Mouse (Mus musculus): ENCODE measurements around the gene Farsb.

DNA sequence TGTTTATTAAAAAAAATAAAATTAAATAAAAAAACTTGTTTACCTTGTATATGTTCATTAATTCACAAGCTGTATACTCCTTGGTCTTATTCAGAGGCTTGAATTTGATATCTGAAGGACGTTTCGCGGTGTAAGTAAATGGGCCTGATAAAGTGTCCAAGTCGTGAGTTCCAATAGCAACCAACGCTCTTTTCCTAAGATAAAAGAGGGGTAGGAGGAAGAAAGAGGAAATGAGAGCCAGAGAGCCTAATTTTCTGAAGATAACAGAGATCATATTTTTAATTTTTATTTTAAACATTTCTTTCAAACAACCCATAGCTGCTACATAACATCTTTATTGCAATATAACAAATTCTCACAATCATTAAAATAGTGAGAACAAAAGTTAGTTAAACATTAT lies 16.3 kb downstream of the Farsb start:
- TF ChIP-seq CTCF (IDR thresholded peaks at IDR 0.05; ENCODE audit: insufficient read depth, low read length): no peak
- no peak for TF ChIP-seq POLR2A (IDR thresholded peaks at IDR 0.05; ENCODE audit: borderline replicate concordance, extremely low read depth, low read depth, low read length)

All from lung, adult 2 months (tissue).